Mouse (Mus musculus) neural tube, embryonic 10.5 days (tissue): Measurements from ENCODE around the gene Ctbp1.
A peak's percentile ranks its signal among the peaks of the same experiment; 100 is the strongest.

ENCODE experiments used
- DNase-seq: peaks from one replicate; pipeline ENCODE4 v3.0.0-alpha.2; 2017; ENCODE audit warnings: low spot score; ENCODE audit errors: extremely low spot score

The Ctbp1 gene

GRCm38 (mm10) chr5:33244377-33244920 is 30.3 kb downstream of the Ctbp1 start:
- no peak for DNase-seq

GRCm38 (mm10) chr5:33239934-33240333 is 34.9 kb downstream of the Ctbp1 start:
- no peak for DNase-seq

- DNase-seq, result no peak
Measured at GRCm38 (mm10) chr5:33239111-33239714, 35.6 kb downstream of the Ctbp1 start.

- DNase-seq, result no peak
Measured at GRCm38 (mm10) chr5:33238256-33238645, 36.5 kb downstream of the Ctbp1 start.

GRCm38 (mm10) chr5:33237600-33238255 is 37.1 kb downstream of the Ctbp1 start:
- no peak for DNase-seq

GRCm38 (mm10) chr5:33234391-33235031 is 40.3 kb downstream of the Ctbp1 start:
- no peak for DNase-seq

GRCm38 (mm10) chr5:33232791-33233190 is 42.0 kb downstream of the Ctbp1 start:
- DNase-seq, result no peak

- DNase-seq, result no peak
Measured at GRCm38 (mm10) chr5:33230285-33230684, 44.5 kb downstream of the Ctbp1 start.

GRCm38 (mm10) chr5:33228428-33228827 is 46.4 kb downstream of the Ctbp1 start:
- no peak for DNase-seq

GRCm38 (mm10) chr5:33225673-33226072 is 49.1 kb downstream of the Ctbp1 start:
- DNase-seq, result no peak

GRCm38 (mm10) chr5:33224491-33224890 is 50.3 kb downstream of the Ctbp1 start:
- no peak for DNase-seq

- no peak for DNase-seq
Measured at GRCm38 (mm10) chr5:33222841-33223744, 51.7 kb downstream of the Ctbp1 start.

- no peak for DNase-seq
Measured at GRCm38 (mm10) chr5:33222389-33222788, 52.4 kb downstream of the Ctbp1 start.

- DNase-seq, result no peak
Measured at GRCm38 (mm10) chr5:33220350-33221044, 54.3 kb downstream of the Ctbp1 start.

GRCm38 (mm10) chr5:33219831-33220230 is 55.0 kb downstream of the Ctbp1 start:
- DNase-seq, result no peak

GRCm38 (mm10) chr5:33218746-33219449 is 55.9 kb downstream of the Ctbp1 start:
- no peak for DNase-seq

- DNase-seq, result peak; percentile 33
Measured at GRCm38 (mm10) chr5:33218081-33218480, 56.7 kb downstream of the Ctbp1 start, which contains the start of gene Spon2. Gene Spon2, minus strand, starts transcription at chr5:33218455.

GRCm38 (mm10) chr5:33217663-33218062 is 57.1 kb downstream of the Ctbp1 start:
- no peak for DNase-seq

GRCm38 (mm10) chr5:33214723-33215122 is 60.1 kb downstream of the Ctbp1 start:
- DNase-seq, result no peak

- no peak for DNase-seq
Measured at GRCm38 (mm10) chr5:33211254-33211653, 63.5 kb downstream of the Ctbp1 start.
